Mouse (Mus musculus): ENCODE measurements around the gene Fbrsl1. TPM values are rescaled to one million over a fixed set of nuclear protein-coding genes. Genes with fewer than 3 reads are reported as not detected.
A peak's percentile ranks its signal among the peaks of the same experiment; 100 is the strongest.

Fbrsl1 gene
- total and polyA plus RNA-seq, 2 experiments from 2014 or later, result 20.3 to 32.8 TPM

DNA sequence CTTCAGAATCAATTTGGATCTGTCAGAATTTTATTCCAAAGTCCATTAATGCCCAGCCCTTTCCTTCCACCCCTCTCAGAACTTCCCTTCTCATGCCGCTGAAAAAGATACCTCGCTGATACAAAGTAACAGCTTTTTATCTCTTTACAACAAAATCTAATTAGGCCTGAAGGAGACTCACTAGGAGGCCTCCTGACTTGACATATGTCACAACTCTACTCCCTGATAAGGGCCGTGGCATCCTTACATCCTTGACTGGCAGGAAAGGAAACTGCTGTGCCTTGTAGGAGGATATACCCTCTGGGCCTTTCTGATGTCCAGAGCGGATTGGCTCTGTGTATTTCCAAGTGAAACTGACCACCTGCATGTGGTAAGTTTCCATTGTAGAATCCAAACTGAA is 41.3 kb upstream of the Fbrsl1 start:
- Histone ChIP-seq H3K36me3 (ENCODE audit: insufficient read depth, low read length) (no peaks in the 10 kb centered on the region), H3K9me3 (ENCODE audit: low read length) (no peaks in the 10 kb centered on the region), H3K4me1 (ENCODE audit: insufficient read depth, low read length) (no peaks in the 10 kb centered on the region), H3K4me3 (ENCODE audit: low read depth, low read length) (no peak overlapping the region), H3K27ac (ENCODE audit: low read depth, low read length) (no peak overlapping the region), H3K4me2 (ENCODE audit: low read depth, low read length, poor library complexity, severe bottlenecking) (no peak overlapping the region), H3K27me3 (ENCODE audit: insufficient read depth, low read length) (no peaks in the 10 kb centered on the region), H3K9ac (replicated peaks; ENCODE audit: low read length, poor library complexity, severe bottlenecking) (no peak overlapping the region)
- ATAC-seq (ENCODE audit: low FRiP score) (no peak), DNase-seq (ENCODE audit: low spot score) (no peak)
- 40% methylated on average over 4 of the region's 4 CpGs for WGBS
- no peak for TF ChIP-seq CTCF (IDR thresholded peaks at IDR 0.05)

GRCm38 (mm10) chr5:110487943-110488342 is 39.6 kb upstream of the Fbrsl1 start:
- DNase-seq (ENCODE audit: low spot score), result no peak

GRCm38 (mm10) chr5:110486674-110487334 is 38.5 kb upstream of the Fbrsl1 start:
- DNase-seq (ENCODE audit: low spot score) (peak; percentile 52), ATAC-seq (ENCODE audit: low FRiP score) (peak; percentile 81)
- Histone ChIP-seq H3K4me2 (ENCODE audit: low read depth, low read length, poor library complexity, severe bottlenecking) (no peak overlapping the region), H3K9me3 (ENCODE audit: low read length) (no peaks in the 10 kb centered on the region), H3K27ac (ENCODE audit: low read depth, low read length) (0 out of 2 replicates have a peak overlapping the region, but pooled peaks have one; percentile 18), H3K36me3 (ENCODE audit: insufficient read depth, low read length) (no peaks in the 10 kb centered on the region), H3K4me1 (ENCODE audit: insufficient read depth, low read length) (no peaks in the 10 kb centered on the region), H3K4me3 (ENCODE audit: low read depth, low read length) (no peak overlapping the region), H3K9ac (replicated peaks; ENCODE audit: low read length, poor library complexity, severe bottlenecking) (no peak overlapping the region), H3K27me3 (ENCODE audit: insufficient read depth, low read length) (peaks cover 2% of the 10 kb centered on the region; the same call in 1 of the 2 replicates)
- no peak for TF ChIP-seq CTCF (IDR thresholded peaks at IDR 0.05)
- WGBS, result 14% methylated on average over 5 of the region's 5 CpGs

More at GRCm38 (mm10) chr5:110487943-110488342, 39.6 kb upstream of the Fbrsl1 start:
- Histone ChIP-seq H3K4me3 (ENCODE audit: low read depth, low read length) (no peak overlapping the region), H3K4me2 (ENCODE audit: low read depth, low read length, poor library complexity, severe bottlenecking) (no peak overlapping the region), H3K4me1 (ENCODE audit: insufficient read depth, low read length) (no peaks in the 10 kb centered on the region), H3K27me3 (ENCODE audit: insufficient read depth, low read length) (no peaks in the 10 kb centered on the region), H3K27ac (ENCODE audit: low read depth, low read length) (no peak overlapping the region), H3K36me3 (ENCODE audit: insufficient read depth, low read length) (no peaks in the 10 kb centered on the region), H3K9ac (replicated peaks; ENCODE audit: low read length, poor library complexity, severe bottlenecking) (no peak overlapping the region), H3K9me3 (ENCODE audit: low read length) (no peaks in the 10 kb centered on the region)
- no peak for ATAC-seq (ENCODE audit: low FRiP score)
- TF ChIP-seq CTCF (IDR thresholded peaks at IDR 0.05), result no peak
- WGBS, result 50% methylated on average over 1 of the region's 1 CpGs

DNA sequence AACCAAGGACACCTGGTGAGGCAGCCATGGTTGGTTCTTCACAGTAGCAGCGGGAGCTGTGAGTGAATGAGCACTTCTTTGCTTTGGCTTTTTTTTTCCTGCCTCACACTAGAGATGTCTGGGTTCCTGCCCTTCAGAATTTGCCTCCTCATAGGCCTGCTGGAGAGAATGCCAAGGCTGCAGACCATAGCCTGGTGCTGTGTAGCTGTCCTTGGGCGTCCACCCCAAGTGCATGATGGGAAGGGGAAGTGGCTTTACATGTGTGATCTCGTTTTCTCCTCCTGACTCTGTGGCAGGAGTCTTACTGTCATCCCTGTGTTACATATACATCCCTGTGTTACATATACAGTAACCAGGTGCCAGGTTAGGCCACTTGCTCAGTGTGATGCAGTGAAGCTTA is 36.4 kb upstream of the Fbrsl1 start:
- ATAC-seq (ENCODE audit: low FRiP score), result no peak
- 89% methylated on average over 3 of the region's 3 CpGs for WGBS

DNA sequence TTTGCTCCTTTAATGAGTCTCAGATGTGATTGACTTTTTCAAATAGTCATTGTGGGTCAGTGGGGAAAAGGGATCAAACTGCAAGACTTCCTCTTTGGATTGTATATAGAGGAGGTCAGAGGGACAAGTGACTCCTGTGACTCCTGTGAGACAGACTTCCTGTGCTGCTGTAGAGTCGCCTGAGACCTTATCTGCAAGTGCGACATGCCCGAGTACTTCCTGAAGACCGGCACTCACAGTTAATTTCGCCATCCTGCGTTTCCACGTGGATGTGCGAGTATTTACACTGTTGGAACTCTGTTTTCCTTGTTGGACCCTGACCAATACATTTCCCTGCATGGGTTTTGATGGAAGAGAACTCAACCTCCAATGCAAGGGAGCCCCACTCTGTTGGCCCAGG is 30.9 kb upstream of the Fbrsl1 start:
- no peak for ATAC-seq (ENCODE audit: low FRiP score)
- Histone ChIP-seq H3K4me3 (ENCODE audit: low read depth, low read length) (no peak overlapping the region), H3K27ac (ENCODE audit: low read depth, low read length) (no peak overlapping the region), H3K27me3 (ENCODE audit: insufficient read depth, low read length) (peaks cover 15% of the 10 kb centered on the region), H3K9ac (replicated peaks; ENCODE audit: low read length, poor library complexity, severe bottlenecking) (no peak overlapping the region), H3K9me3 (ENCODE audit: low read length) (no peaks in the 10 kb centered on the region), H3K36me3 (ENCODE audit: insufficient read depth, low read length) (no peaks in the 10 kb centered on the region), H3K4me2 (ENCODE audit: low read depth, low read length, poor library complexity, severe bottlenecking) (no peak overlapping the region), H3K4me1 (ENCODE audit: insufficient read depth, low read length) (no peaks in the 10 kb centered on the region)
- WGBS, result 79% methylated on average over 8 of the region's 8 CpGs
- no peak for DNase-seq (ENCODE audit: low spot score)
- no peak for TF ChIP-seq CTCF (IDR thresholded peaks at IDR 0.05)

More for the DNA sequence above, 36.4 kb upstream of the Fbrsl1 start:
- Histone ChIP-seq H3K36me3 (ENCODE audit: insufficient read depth, low read length) (no peaks in the 10 kb centered on the region), H3K27me3 (ENCODE audit: insufficient read depth, low read length) (peaks cover 15% of the 10 kb centered on the region), H3K9me3 (ENCODE audit: low read length) (no peaks in the 10 kb centered on the region), H3K27ac (ENCODE audit: low read depth, low read length) (no peak overlapping the region), H3K4me3 (ENCODE audit: low read depth, low read length) (no peak overlapping the region), H3K9ac (replicated peaks; ENCODE audit: low read length, poor library complexity, severe bottlenecking) (no peak overlapping the region), H3K4me2 (ENCODE audit: low read depth, low read length, poor library complexity, severe bottlenecking) (no peak overlapping the region), H3K4me1 (ENCODE audit: insufficient read depth, low read length) (no peaks in the 10 kb centered on the region)
- no peak for DNase-seq (ENCODE audit: low spot score)
- no peak for TF ChIP-seq CTCF (IDR thresholded peaks at IDR 0.05)

DNA sequence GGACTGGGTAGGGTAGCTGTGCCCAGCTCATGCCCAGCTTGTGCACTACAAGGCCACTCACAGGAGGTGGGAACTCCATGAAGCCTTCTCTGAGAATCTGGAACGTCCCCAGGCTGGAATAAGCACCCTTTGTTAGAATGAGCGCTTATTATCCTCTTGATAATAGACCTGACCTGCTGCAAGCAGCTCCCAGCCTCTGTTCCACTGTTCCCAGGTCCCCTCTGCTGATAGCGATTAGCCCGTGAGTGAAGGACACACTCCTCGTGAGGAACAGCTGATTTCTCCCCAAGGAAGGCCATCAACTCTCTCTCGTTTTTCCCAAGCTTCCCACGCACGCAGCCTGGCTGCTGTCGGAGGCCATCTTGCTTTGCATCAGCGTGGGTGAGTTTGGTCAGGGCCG is 25.9 kb upstream of the Fbrsl1 start:
- H3K27me3 ChIP-seq (ENCODE audit: insufficient read depth, low read length), result no peaks in the 10 kb centered on the region
- 66% methylated on average over 11 of the region's 11 CpGs for WGBS
- H3K36me3 ChIP-seq (ENCODE audit: insufficient read depth, low read length), result no peaks in the 10 kb centered on the region
- no peak overlapping the region for H3K9ac ChIP-seq (replicated peaks; ENCODE audit: low read length, poor library complexity, severe bottlenecking)
- H3K4me3 ChIP-seq (ENCODE audit: low read depth, low read length), result no peak overlapping the region
- H3K27ac ChIP-seq (ENCODE audit: low read depth, low read length), result no peak overlapping the region
- no peaks in the 10 kb centered on the region for H3K9me3 ChIP-seq (ENCODE audit: low read length)
- TF ChIP-seq CTCF (IDR thresholded peaks at IDR 0.05), result no peak
- ATAC-seq (ENCODE audit: low FRiP score), result no peak
- no peaks in the 10 kb centered on the region for H3K4me1 ChIP-seq (ENCODE audit: insufficient read depth, low read length)
- no peak overlapping the region for H3K4me2 ChIP-seq (ENCODE audit: low read depth, low read length, poor library complexity, severe bottlenecking)
- DNase-seq (ENCODE audit: low spot score), result no peak
